Mouse (Mus musculus) forebrain, embryonic 12.5 days (tissue): Measurements from ENCODE around the gene Efcab11. TPM values are rescaled to one million over a fixed set of nuclear protein-coding genes. Genes with fewer than 3 reads are reported as not detected.

Experiments
- ATAC-seq: fragments of 200-750 bp; cut with Nextera tagmentation; 2 replicates; pipeline ENCODE4 v1.8.0; 2017; ENCODE audit warnings: moderate TSS enrichment; ENCODE audit not compliant: low FRiP score
- H3K27ac ChIP-seq: fragments of 300-500 bp; sonication (generic); 2 replicates; pipeline ENCODE4 v1.5.1; 2016; ENCODE audit warnings: mild to moderate bottlenecking
- H3K27me3 ChIP-seq: fragments of 300-500 bp; sonication (generic); 2 replicates; pipeline ENCODE4 v1.6.1; 2016; ENCODE audit warnings: mild to moderate bottlenecking
- H3K36me3 ChIP-seq: fragments of 300-500 bp; sonication (generic); replicated peaks from 2 replicates; pipeline ENCODE4 v1.6.1; 2016; ENCODE audit warnings: mild to moderate bottlenecking
- H3K4me1 ChIP-seq: fragments of 300-500 bp; sonication (generic); 2 replicates; pipeline ENCODE4 v1.6.1; 2016
- H3K4me2 ChIP-seq: fragments of 300-500 bp; sonication (generic); 2 replicates; pipeline ENCODE4 v1.6.1; 2016; ENCODE audit warnings: mild to moderate bottlenecking, moderate library complexity
- H3K4me3 ChIP-seq: fragments of 300-500 bp; sonication (generic); replicated peaks from 2 replicates; pipeline ENCODE4 v1.5.1; 2016; ENCODE audit warnings: mild to moderate bottlenecking
- H3K9ac ChIP-seq: fragments of 300-500 bp; sonication (generic); 2 replicates; pipeline ENCODE4 v1.6.1; 2016; ENCODE audit warnings: mild to moderate bottlenecking
- H3K9me3 ChIP-seq: fragments of 300-500 bp; sonication (generic); 2 replicates; pipeline ENCODE4 v1.6.1; 2016
- WGBS: fragments of 180-500 bp; shearing (Covaris S2); methylation state at CpG from one replicate; pipeline ENCODE4 v1.1.7; 2016; 5-methylcytosine and 5-hydroxymethylcytosine counted together
- polyA plus RNA-seq: library from polyadenylated mRNA; unstranded; fragments of >200 nt; fragmentation: Nextera tagmentation; extraction: Ambion mirVana; gene quantifications from 2 replicates; pipeline ENCODE4 v1.2.1, GENCODE M21; 2016

Gene Efcab11
- polyA plus RNA-seq, 1 experiment from 2014 or later: 25.2 TPM

DNA sequence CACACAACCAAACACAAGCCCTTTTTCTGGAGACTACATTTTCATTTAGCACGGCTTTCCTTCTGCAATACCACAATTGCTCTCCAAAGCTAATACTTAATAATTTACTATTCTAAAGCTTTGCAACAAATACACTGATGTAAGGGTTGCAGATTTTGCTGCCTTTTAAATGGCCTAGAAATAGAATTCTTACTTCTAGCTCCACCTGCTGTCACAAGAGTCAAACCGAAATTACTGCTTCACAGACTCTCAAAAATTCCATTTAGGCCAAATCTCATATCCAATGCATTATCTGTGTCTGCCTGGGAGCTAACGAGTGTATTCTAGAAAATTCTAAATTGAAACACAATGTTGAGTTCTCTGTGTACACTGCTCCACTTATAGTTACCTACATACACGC is 23.3 kb downstream of the Efcab11 start:
- WGBS: 82% methylated on average over 4 of the region's 4 CpGs
- Histone ChIP-seq H3K27me3 (no peaks in the 10 kb centered on the region), H3K4me2 (no peak overlapping the region), H3K4me1 (peaks cover 6% of the 10 kb centered on the region; the same call in 1 of the 2 replicates), H3K9ac (no peak overlapping the region), H3K4me3 (no peak overlapping the region), H3K27ac (no peak overlapping the region), H3K9me3 (no peaks in the 10 kb centered on the region), H3K36me3 (no peaks in the 10 kb centered on the region)
- ATAC-seq: no peak

GRCm38 (mm10) chr12:99859391-99860100 is 24.7 kb downstream of the Efcab11 start:
- WGBS: 84% methylated on average over 3 of the region's 3 CpGs
- Histone ChIP-seq H3K27me3 (no peaks in the 10 kb centered on the region), H3K36me3 (no peaks in the 10 kb centered on the region), H3K27ac (no peak overlapping the region), H3K9ac (no peak overlapping the region), H3K4me1 (peaks cover 6% of the 10 kb centered on the region; the same call in 1 of the 2 replicates), H3K4me2 (no peak overlapping the region), H3K4me3 (no peak overlapping the region), H3K9me3 (no peaks in the 10 kb centered on the region)
- ATAC-seq: no peak

DNA sequence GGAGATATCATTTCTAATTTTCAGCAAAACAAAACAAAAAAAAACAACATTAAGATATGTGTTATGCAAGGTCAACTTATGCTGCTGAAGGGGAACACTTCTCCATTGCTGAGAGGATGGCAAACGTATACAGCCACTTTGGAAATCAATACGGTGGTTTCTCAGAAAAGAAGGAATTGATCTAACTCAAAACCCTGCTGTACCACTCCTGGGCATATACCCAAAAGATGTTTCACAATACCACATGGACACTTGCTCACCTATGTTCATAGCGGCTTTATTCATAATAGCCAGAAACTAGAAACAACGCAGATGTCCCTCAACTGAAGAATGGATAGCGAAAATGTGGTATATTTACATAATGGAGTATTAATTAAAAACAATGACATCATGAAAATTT is 25.6 kb downstream of the Efcab11 start:
- Histone ChIP-seq H3K9ac (no peak overlapping the region), H3K27me3 (no peaks in the 10 kb centered on the region), H3K4me1 (peaks cover 11% of the 10 kb centered on the region), H3K4me3 (no peak overlapping the region), H3K4me2 (no peak overlapping the region), H3K36me3 (no peaks in the 10 kb centered on the region), H3K27ac (no peak overlapping the region), H3K9me3 (no peaks in the 10 kb centered on the region)
- WGBS: 95% methylated on average over 5 of the region's 5 CpGs
- ATAC-seq: no peak

DNA sequence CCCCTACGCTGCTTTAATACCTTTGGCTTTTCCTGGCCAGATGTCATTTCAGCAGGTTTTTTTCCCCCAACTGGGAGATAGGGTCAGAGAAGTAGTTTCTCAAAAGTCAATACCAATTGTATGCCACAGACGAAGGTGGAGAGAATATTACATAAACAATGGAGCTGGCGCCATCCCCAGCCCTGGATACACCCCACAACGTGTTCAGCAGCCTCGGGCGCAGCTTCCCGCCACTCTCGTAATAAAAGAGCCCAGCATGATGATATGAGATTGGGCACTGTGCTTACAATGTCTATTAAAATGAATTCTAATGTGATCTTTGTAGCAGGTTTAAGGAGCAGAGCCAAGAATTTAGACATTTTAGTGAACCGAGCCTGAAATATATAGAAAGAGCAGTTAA is 28.2 kb downstream of the Efcab11 start:
- Histone ChIP-seq H3K27me3 (no peaks in the 10 kb centered on the region), H3K4me3 (no peak overlapping the region), H3K9ac (no peak overlapping the region), H3K4me2 (no peak overlapping the region), H3K4me1 (peaks cover 21% of the 10 kb centered on the region), H3K36me3 (no peaks in the 10 kb centered on the region), H3K27ac (no peak overlapping the region), H3K9me3 (no peaks in the 10 kb centered on the region)
- WGBS: 66% methylated on average over 9 of the region's 9 CpGs
- ATAC-seq: no peak

GRCm38 (mm10) chr12:99853323-99854258 is 30.6 kb downstream of the Efcab11 start:
- Histone ChIP-seq H3K4me3 (no peak overlapping the region), H3K4me2 (no peak overlapping the region), H3K4me1 (peaks cover 15% of the 10 kb centered on the region), H3K9ac (no peak overlapping the region), H3K9me3 (no peaks in the 10 kb centered on the region), H3K27me3 (no peaks in the 10 kb centered on the region), H3K36me3 (no peaks in the 10 kb centered on the region), H3K27ac (peak overlapping the region; percentile 62; the same call in 1 of the 2 replicates)
- ATAC-seq: peak; percentile 57; the same call in 1 of the 2 replicates
- 73% methylated on average over 14 of the region's 14 CpGs for WGBS

- Histone ChIP-seq H3K4me1 (peaks cover 15% of the 10 kb centered on the region), H3K4me2 (no peak overlapping the region), H3K4me3 (no peak overlapping the region), H3K9ac (no peak overlapping the region), H3K27me3 (no peaks in the 10 kb centered on the region), H3K9me3 (no peaks in the 10 kb centered on the region), H3K36me3 (no peaks in the 10 kb centered on the region), H3K27ac (no peak overlapping the region)
- 93% methylated on average over 2 of the region's 2 CpGs for WGBS
- ATAC-seq: no peak
Measured at GRCm38 (mm10) chr12:99849996-99850395, 34.2 kb downstream of the Efcab11 start.

- 93% methylated on average over 8 of the region's 8 CpGs for WGBS
- Histone ChIP-seq H3K36me3 (no peaks in the 10 kb centered on the region; the same call in 1 of the 2 replicates), H3K27ac (no peak overlapping the region), H3K9me3 (no peaks in the 10 kb centered on the region), H3K4me2 (no peak overlapping the region), H3K4me1 (no peaks in the 10 kb centered on the region; the same call in 1 of the 2 replicates), H3K9ac (no peak overlapping the region), H3K4me3 (no peak overlapping the region), H3K27me3 (no peaks in the 10 kb centered on the region)
- no peak for ATAC-seq
Measured at GRCm38 (mm10) chr12:99844951-99845350, 39.3 kb downstream of the Efcab11 start.

DNA sequence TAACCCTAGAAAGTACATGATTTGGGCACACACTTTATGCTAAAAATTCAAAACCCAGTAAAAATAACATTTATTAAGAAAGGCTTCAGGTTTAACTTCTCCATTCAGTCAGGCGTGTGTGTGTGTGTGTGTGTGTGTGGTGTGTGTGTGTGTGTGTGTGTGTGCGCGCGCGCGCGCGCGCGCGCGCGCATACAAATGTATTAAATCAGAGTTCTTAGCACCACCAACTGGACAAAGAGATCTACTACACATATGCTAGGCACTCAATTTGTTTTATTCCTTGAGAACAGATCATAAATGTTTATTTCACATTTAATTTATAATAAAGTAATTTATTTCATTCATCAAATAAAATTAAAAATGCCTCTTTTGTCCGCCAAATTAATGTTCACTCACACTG is 45.5 kb downstream of the Efcab11 start:
- Histone ChIP-seq H3K9me3 (no peaks in the 10 kb centered on the region), H3K27ac (no peak overlapping the region), H3K4me1 (peaks cover 12% of the 10 kb centered on the region), H3K27me3 (no peaks in the 10 kb centered on the region), H3K4me2 (no peak overlapping the region), H3K9ac (no peak overlapping the region), H3K36me3 (no peaks in the 10 kb centered on the region; the same call in 1 of the 2 replicates), H3K4me3 (no peak overlapping the region)
- WGBS: 81% methylated on average over 14 of the region's 14 CpGs
- no peak for ATAC-seq

GRCm38 (mm10) chr12:99838109-99838508 is 46.1 kb downstream of the Efcab11 start:
- 0 out of 2 replicates have a peak, but pooled peaks cover 4% of the 10 kb centered on the region for H3K9me3 ChIP-seq
- H3K4me2 ChIP-seq: no peak overlapping the region
- H3K27ac ChIP-seq: no peak overlapping the region
- 81% methylated on average over 11 of the region's 11 CpGs for WGBS
- peaks cover 4% of the 10 kb centered on the region; the same call in 1 of the 2 replicates for H3K36me3 ChIP-seq
- peaks cover 12% of the 10 kb centered on the region for H3K4me1 ChIP-seq
- no peak overlapping the region for H3K9ac ChIP-seq
- ATAC-seq: peak; percentile 51; the same call in 1 of the 2 replicates
- no peaks in the 10 kb centered on the region for H3K27me3 ChIP-seq
- no peak overlapping the region for H3K4me3 ChIP-seq

GRCm38 (mm10) chr12:99837528-99837927 is 46.7 kb downstream of the Efcab11 start:
- no peak overlapping the region for H3K9ac ChIP-seq
- H3K36me3 ChIP-seq: peaks cover 4% of the 10 kb centered on the region; the same call in 1 of the 2 replicates
- 0 out of 2 replicates have a peak, but pooled peaks cover 5% of the 10 kb centered on the region for H3K9me3 ChIP-seq
- 94% methylated on average over 5 of the region's 5 CpGs for WGBS
- peaks cover 12% of the 10 kb centered on the region for H3K4me1 ChIP-seq
- H3K4me3 ChIP-seq: no peak overlapping the region
- ATAC-seq: no peak
- H3K4me2 ChIP-seq: no peak overlapping the region
- H3K27ac ChIP-seq: no peak overlapping the region
- no peaks in the 10 kb centered on the region for H3K27me3 ChIP-seq

- Histone ChIP-seq H3K4me3 (no peak overlapping the region), H3K36me3 (0 out of 2 replicates have a peak, but pooled peaks cover 4% of the 10 kb centered on the region), H3K27me3 (no peaks in the 10 kb centered on the region), H3K9ac (no peak overlapping the region), H3K27ac (peak overlapping the region; percentile 68; the same call in 1 of the 2 replicates), H3K4me1 (peaks cover 12% of the 10 kb centered on the region), H3K4me2 (peak overlapping the region; percentile 15), H3K9me3 (0 out of 2 replicates have a peak, but pooled peaks cover 5% of the 10 kb centered on the region)
- WGBS: 56% methylated on average over 20 of the region's 20 CpGs
- ATAC-seq: peak; percentile 79
Measured at GRCm38 (mm10) chr12:99836404-99837131, 47.7 kb downstream of the Efcab11 start.
